Mouse (Mus musculus): ENCODE results near the gene Ypel3. TPM values are rescaled to one million over a fixed set of nuclear protein-coding genes. Genes with fewer than 3 reads are reported as not detected.
A peak's percentile ranks its signal among the peaks of the same experiment; 100 is the strongest.

The Ypel3 gene
- total and polyA plus RNA-seq, 3 experiments: 33.9 to 44.0 (median 38.9) TPM

- Histone ChIP-seq H3K27me3 (replicated peaks) (no peaks in the 10 kb centered on the region), H3K4me3 (replicated peaks in 1 of 3; ENCODE audit: low read depth in 2 of 3, low read length in 2 of 3, poor library complexity in 1 of 3) (no peak overlapping the region), H3K27ac (ENCODE audit: insufficient read depth, low read depth) (no peak overlapping the region), H3K4me2 (ENCODE audit: insufficient read depth, low read depth, poor library complexity, severe bottlenecking) (no peak overlapping the region), H3K9ac (ENCODE audit: insufficient read depth, low read depth) (no peak overlapping the region), H3K9me3 (replicated peaks; ENCODE audit: low read length) (peaks cover 3% of the 10 kb centered on the region), H3K4me1 (ENCODE audit: control insufficient read depth in 1 of 2, insufficient read depth in 2 of 2) (peaks cover 4 to 7% of the 10 kb centered on the region in 2 experiments; a peak in 2 of 4 replicates), H3K36me3 (replicated peaks in 1 of 2; ENCODE audit: control insufficient read depth in 1 of 2, insufficient read depth in 1 of 2, low read length in 1 of 2) (no peaks in the 10 kb centered on the region), H3K79me2 (replicated peaks; ENCODE audit: control insufficient read depth, extremely low read depth, insufficient read depth, poor library complexity, severe bottlenecking) (no peaks in the 10 kb centered on the region)
- no peak for DNase-seq (ENCODE audit: extremely low read depth)
- dilution Hi-C loops (cut with MboI; ENCODE audit: extremely low pct_ligation_motif_present, extremely low pct_unique_long_range_greater_than_20kb, low sequenced_read_pairs): no loop called here
- TF ChIP-seq CTCF (conservative IDR thresholded peaks at IDR 0.05 in 1 of 2, IDR thresholded peaks at IDR 0.05 in 1 of 2; ENCODE audit: low read depth in 2 of 2, low read length in 2 of 2): peak; percentile 25 to 43; a peak in 3 of 4 replicates
- no peak for TF ChIP-seq RCOR1 (conservative IDR thresholded peaks at IDR 0.05; ENCODE audit: low read depth, low read length)
- in situ Hi-C loops (cut with MboI; ENCODE audit: low pct_ligation_motif_present, low pct_unique_long_range_greater_than_20kb, low sequenced_read_pairs): no loop called here
These were observed 42.1 kb downstream of the Ypel3 start for GRCm38 (mm10) chr7:126818818-126819217.

- peaks cover 25% of the 10 kb centered on the region for H3K27me3 ChIP-seq (replicated peaks)
- H3K27ac ChIP-seq (ENCODE audit: insufficient read depth, low read depth): no peak overlapping the region
- H3K36me3 ChIP-seq (replicated peaks in 1 of 2; ENCODE audit: control insufficient read depth in 1 of 2, insufficient read depth in 1 of 2, low read length in 1 of 2): no peaks in the 10 kb centered on the region
- no peaks in the 10 kb centered on the region for H3K79me2 ChIP-seq (replicated peaks; ENCODE audit: control insufficient read depth, extremely low read depth, insufficient read depth, poor library complexity, severe bottlenecking)
- H3K4me1 ChIP-seq (ENCODE audit: control insufficient read depth in 1 of 2, insufficient read depth in 2 of 2): peaks cover 2 to 4% of the 10 kb centered on the region in 2 experiments; a peak in 1 of 4 replicates
- H3K9me3 ChIP-seq (replicated peaks; ENCODE audit: low read length): peaks cover 3% of the 10 kb centered on the region
- in situ Hi-C loops (cut with MboI; ENCODE audit: low pct_ligation_motif_present, low pct_unique_long_range_greater_than_20kb, low sequenced_read_pairs): no loop called here
- H3K4me3 ChIP-seq (replicated peaks in 1 of 3; ENCODE audit: low read depth in 2 of 3, low read length in 2 of 3, poor library complexity in 1 of 3): no peak overlapping the region
- no peak overlapping the region for H3K9ac ChIP-seq (ENCODE audit: insufficient read depth, low read depth)
- no peak overlapping the region for H3K4me2 ChIP-seq (ENCODE audit: insufficient read depth, low read depth, poor library complexity, severe bottlenecking)
- peak; percentile 79 for DNase-seq (ENCODE audit: extremely low read depth)
- peak; percentile 80 for TF ChIP-seq SMC3 (IDR thresholded peaks at IDR 0.05; ENCODE audit: low read depth, low read length)
- 0 out of 2 replicates have a peak, but pooled peaks have one; percentile 20 for TF ChIP-seq ELF1 (IDR thresholded peaks at IDR 0.05; ENCODE audit: low read depth, low read length)
- no peak for TF ChIP-seq POLR2A (IDR thresholded peaks at IDR 0.05; ENCODE audit: low read depth, low read length)
- TF ChIP-seq ZC3H11A (IDR thresholded peaks at IDR 0.05; ENCODE audit: low read depth, low read length): peak; percentile 42; the same call in 1 of the 2 replicates
- TF ChIP-seq CTCF (conservative IDR thresholded peaks at IDR 0.05 in 1 of 2, IDR thresholded peaks at IDR 0.05 in 1 of 2; ENCODE audit: low read depth in 2 of 2, low read length in 2 of 2): peak; percentile 90 to 95
- TF ChIP-seq GABPA (IDR thresholded peaks at IDR 0.05; ENCODE audit: insufficient replicate concordance, low read depth, low read length): no peak
- TF ChIP-seq ZNF384 (IDR thresholded peaks at IDR 0.05; ENCODE audit: low read depth, low read length): no peak
- TF ChIP-seq MAZ (IDR thresholded peaks at IDR 0.05; ENCODE audit: low read depth, low read length): peak; percentile 63; the same call in 1 of the 2 replicates
- TF ChIP-seq RAD21 (IDR thresholded peaks at IDR 0.05; ENCODE audit: low read depth, low read length): peak; percentile 93
- dilution Hi-C loops (cut with MboI; ENCODE audit: extremely low pct_ligation_motif_present, extremely low pct_unique_long_range_greater_than_20kb, low sequenced_read_pairs): no loop called here
These were observed 45.2 kb downstream of the Ypel3 start for GRCm38 (mm10) chr7:126821835-126822511.

- in situ Hi-C loops (cut with MboI; ENCODE audit: low pct_ligation_motif_present, low pct_unique_long_range_greater_than_20kb, low sequenced_read_pairs): no loop called here
- no peak overlapping the region for H3K9ac ChIP-seq (ENCODE audit: insufficient read depth, low read depth)
- TF ChIP-seq MAX (IDR thresholded peaks at IDR 0.05; ENCODE audit: low read length) (no peak), MAFK (IDR thresholded peaks at IDR 0.05; ENCODE audit: insufficient replicate concordance, low read length) (no peak)
These were observed 46.0 kb downstream of the Ypel3 start for GRCm38 (mm10) chr7:126822741-126823140.

More at GRCm38 (mm10) chr7:126822741-126823140, 46.0 kb downstream of the Ypel3 start:
- no peaks in the 10 kb centered on the region for H3K79me2 ChIP-seq (replicated peaks; ENCODE audit: control insufficient read depth, extremely low read depth, insufficient read depth, poor library complexity, severe bottlenecking)
- no peaks in the 10 kb centered on the region for H3K36me3 ChIP-seq (replicated peaks in 1 of 2; ENCODE audit: control insufficient read depth in 1 of 2, insufficient read depth in 1 of 2, low read length in 1 of 2)
- peaks cover 3% of the 10 kb centered on the region for H3K9me3 ChIP-seq (replicated peaks; ENCODE audit: low read length)
- no peak overlapping the region for H3K4me3 ChIP-seq (replicated peaks in 1 of 3; ENCODE audit: low read depth in 2 of 3, low read length in 2 of 3, poor library complexity in 1 of 3)
- H3K4me2 ChIP-seq (ENCODE audit: insufficient read depth, low read depth, poor library complexity, severe bottlenecking): no peak overlapping the region
- peaks cover 2 to 4% of the 10 kb centered on the region in 2 experiments; a peak in 1 of 4 replicates for H3K4me1 ChIP-seq (ENCODE audit: control insufficient read depth in 1 of 2, insufficient read depth in 2 of 2)
- no peak for DNase-seq (ENCODE audit: extremely low read depth)
- peaks cover 32% of the 10 kb centered on the region for H3K27me3 ChIP-seq (replicated peaks)
- no peak overlapping the region for H3K27ac ChIP-seq (ENCODE audit: insufficient read depth, low read depth)
- dilution Hi-C loops (cut with MboI; ENCODE audit: extremely low pct_ligation_motif_present, extremely low pct_unique_long_range_greater_than_20kb, low sequenced_read_pairs): no loop called here

Data from CH12.LX (cell line).